ENCODE assay signal across 18 mouse cellular contexts in the genomic region with DNA sequence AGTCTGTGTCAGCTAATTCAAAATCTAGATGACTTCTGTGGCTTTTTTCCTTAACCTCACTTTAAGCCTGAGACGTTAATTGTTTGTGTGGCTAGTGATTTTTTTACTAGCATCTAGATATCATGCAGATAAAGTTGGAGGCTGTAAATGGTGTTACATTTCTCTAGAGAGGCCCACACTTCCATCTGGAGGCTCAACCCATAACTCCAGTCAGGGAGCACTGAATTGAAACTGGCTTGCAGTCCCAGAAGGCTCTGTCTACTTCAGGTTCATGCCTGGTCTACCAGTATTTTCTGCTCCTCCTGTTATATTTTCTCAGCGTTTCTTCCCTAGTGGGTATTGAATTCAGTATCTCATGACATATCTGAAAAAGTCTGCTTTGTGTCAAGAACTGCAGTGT.
"Had no signal": no experiment of that assay in that cellular context is flagged by ENCODE, and none has a peak within 500 bp of the region (broad histone marks: within the 10 kb centered on the region; RNA-seq: fewer than 3 reads in every experiment).

No protein-coding gene starts in this region.

- H3K27me3 ChIP-seq: midbrain, embryonic 12.5 days; neural tube, embryonic 13.5 days; neural tube, embryonic 15.5 days had no signal

- H3K27ac ChIP-seq: midbrain, embryonic 10.5 days; midbrain, embryonic 12.5 days; neural tube, embryonic 13.5 days; neural tube, embryonic 15.5 days had no signal

- H3K4me2 ChIP-seq: lung, embryonic 14.5 days; midbrain, embryonic 12.5 days; neural tube, embryonic 13.5 days; neural tube, embryonic 15.5 days had no signal

- H3K4me1 ChIP-seq: midbrain, embryonic 10.5 days; midbrain, embryonic 12.5 days; neural tube, embryonic 13.5 days; neural tube, embryonic 15.5 days had no signal

- ATAC-seq: midbrain, embryonic 16.5 days had no signal

- DNase-seq: lung, embryonic 14.5 days; lung, postnatal 10 days; lung, postnatal 4 days; midbrain, embryonic 14.5 days; retina, postnatal 1 day; right cerebral cortex, adult 18-20 months; right cerebral cortex, postnatal 25 days; right cerebral cortex, postnatal 4 days; spleen, adult 18-20 months; thymus, adult 18-20 months; thymus, postnatal 14 days; thymus, postnatal 36 days had no signal

- H3K36me3 ChIP-seq: midbrain, embryonic 10.5 days; midbrain, embryonic 12.5 days; neural tube, embryonic 13.5 days; neural tube, embryonic 15.5 days had no signal

- H3K9me3 ChIP-seq: midbrain, embryonic 10.5 days; midbrain, embryonic 12.5 days; neural tube, embryonic 13.5 days; neural tube, embryonic 15.5 days had no signal

- H3K4me3 ChIP-seq: midbrain, embryonic 10.5 days; midbrain, embryonic 12.5 days; myocyte; neural tube, embryonic 13.5 days; neural tube, embryonic 15.5 days had no signal

- H3K9ac ChIP-seq: lung, embryonic 14.5 days; midbrain, embryonic 12.5 days; neural tube, embryonic 13.5 days; neural tube, embryonic 15.5 days had no signal
